Mouse (Mus musculus) cerebellum, adult 2 months (tissue): Measurements from ENCODE around the gene Wdr27.
"Not testable (repeated sequence)": the region's sequence is repeated elsewhere in the genome, so short reads cannot be mapped to it uniquely, and the experiment has no call there.

ENCODE experiments used
- CTCF ChIP-seq: fragments of 200-500 bp; IDR thresholded peaks from 2 replicates; pipeline ENCODE4 v1.5.1; 2011; ENCODE audit warnings: low read depth, mild to moderate bottlenecking, control low read depth, low read length, moderate library complexity, borderline replicate concordance; ENCODE audit not compliant: insufficient read depth
- POLR2A ChIP-seq: fragments of 200-500 bp; IDR thresholded peaks from 2 replicates; pipeline ENCODE4 v1.6.1; 2011; ENCODE audit warnings: low read length, control low read depth, borderline replicate concordance; ENCODE audit not compliant: insufficient read depth

- TF ChIP-seq POLR2A, CTCF: not testable (repeated sequence)
Observed at GRCm38 (mm10) chr17:14942181-14942580, 777 bp downstream of the Wdr27 start.
